Mouse (Mus musculus) embryonic fibroblast, embryonic 13.5 days (primary cell): ENCODE results near the gene Gabbr2.

ENCODE experiments used
- CTCF ChIP-seq: IDR thresholded peaks from 2 replicates; pipeline ENCODE4 v1.5.1; 2011; ENCODE audit warnings: mild to moderate bottlenecking, control low read depth, low read length, moderate library complexity, borderline replicate concordance; ENCODE audit not compliant: insufficient read depth
- POLR2A ChIP-seq: IDR thresholded peaks from 2 replicates; pipeline ENCODE4 v1.6.1; 2011; ENCODE audit warnings: low read depth, mild to moderate bottlenecking, control low read depth, low read length, moderate library complexity

- TF ChIP-seq CTCF: no peak
- no peak for TF ChIP-seq POLR2A
These were observed 13.3 kb downstream of the Gabbr2 start for GRCm38 (mm10) chr4:46978371-46978770.
